Mouse (Mus musculus) small intestine, adult 2 months (tissue): Measurements from ENCODE around the gene Ccl1. TPM values are rescaled to one million over a fixed set of nuclear protein-coding genes. Genes with fewer than 3 reads are reported as not detected.

Experiments used
- H3K27ac ChIP-seq: fragments of 200-500 bp; 2 replicates; pipeline ENCODE4 v1.5.1; 2012; ENCODE audit warnings: low read depth, low read length, control low read depth, inconsistent platforms; ENCODE audit not compliant: insufficient read depth
- H3K27me3 ChIP-seq: fragments of 200-500 bp; 2 replicates; pipeline ENCODE4 v1.6.1; 2012; ENCODE audit warnings: mild to moderate bottlenecking, moderate library complexity, low read length, inconsistent platforms; ENCODE audit not compliant: control insufficient read depth, insufficient read depth
- H3K36me3 ChIP-seq: fragments of 200-500 bp; 2 replicates; pipeline ENCODE4 v1.6.1; 2012; ENCODE audit warnings: mild to moderate bottlenecking, low read length, control low read depth, inconsistent platforms; ENCODE audit not compliant: control insufficient read depth, insufficient read depth
- H3K4me1 ChIP-seq: fragments of 200-500 bp; 2 replicates; pipeline ENCODE4 v1.6.1; 2012; ENCODE audit warnings: low read length, inconsistent platforms, mixed read lengths; ENCODE audit not compliant: control insufficient read depth, insufficient read depth, insufficient read length
- H3K4me3 ChIP-seq: fragments of 200-500 bp; 2 replicates; pipeline ENCODE4 v1.5.1; 2012; ENCODE audit warnings: low read depth, mild to moderate bottlenecking, control low read depth, inconsistent platforms, low read length, moderate library complexity
- CTCF ChIP-seq: fragments of 200-500 bp; IDR thresholded peaks from 2 replicates; pipeline ENCODE4 v1.5.1; 2012; ENCODE audit warnings: low read depth, mild to moderate bottlenecking, control low read depth, inconsistent platforms, low read length, moderate library complexity, mixed read lengths; ENCODE audit not compliant: insufficient replicate concordance, insufficient read length; ENCODE audit errors: extremely low read depth
- POLR2A ChIP-seq: fragments of 200-500 bp; IDR thresholded peaks from 2 replicates; pipeline ENCODE4 v1.6.1; 2012; ENCODE audit warnings: low read depth, mild to moderate bottlenecking, control low read depth, inconsistent platforms, low read length, moderate library complexity
- WGBS: fragments of 180-500 bp; shearing (Covaris S2); methylation state at CpG from one replicate; pipeline ENCODE4 v1.1.7; 2018; 5-methylcytosine and 5-hydroxymethylcytosine counted together
- polyA plus RNA-seq: library from polyadenylated mRNA; depleted of rRNA; stranded (reverse); fragments of >200 nt; gene quantifications from 2 replicates; pipeline ENCODE4 v1.2.3, GENCODE M21; 2012

The Ccl1 gene
- polyA plus RNA-seq, 1 experiment = 0.52 TPM

GRCm38 (mm10) chr11:82206960-82207488 lies 98.5 kb downstream of the Ccl1 start:
- WGBS = 91% methylated on average over 2 of the region's 2 CpGs
- no peaks in the 10 kb centered on the region for H3K4me1 ChIP-seq
- H3K27me3 ChIP-seq = no peaks in the 10 kb centered on the region
- no peaks in the 10 kb centered on the region for H3K36me3 ChIP-seq
- no peak for TF ChIP-seq POLR2A
- no peak for TF ChIP-seq CTCF
- H3K4me3 ChIP-seq = no peak overlapping the region
- no peak overlapping the region for H3K27ac ChIP-seq

- 81% methylated on average over 6 of the region's 6 CpGs for WGBS
- no peak for TF ChIP-seq CTCF
- no peak for TF ChIP-seq POLR2A
These were observed 100.3 kb downstream of the Ccl1 start for GRCm38 (mm10) chr11:82205221-82205620.

GRCm38 (mm10) chr11:82203706-82204105 lies 101.8 kb downstream of the Ccl1 start:
- TF ChIP-seq POLR2A (no peak), CTCF (no peak)

More at GRCm38 (mm10) chr11:82205221-82205620, 100.3 kb downstream of the Ccl1 start:
- no peak overlapping the region for H3K4me3 ChIP-seq
- H3K4me1 ChIP-seq = no peaks in the 10 kb centered on the region
- H3K27ac ChIP-seq = no peak overlapping the region
- no peaks in the 10 kb centered on the region for H3K36me3 ChIP-seq
- H3K27me3 ChIP-seq = no peaks in the 10 kb centered on the region

GRCm38 (mm10) chr11:82197774-82198173 lies 107.7 kb downstream of the Ccl1 start:
- WGBS = 61% methylated on average over 3 of the region's 3 CpGs
- H3K4me1 ChIP-seq = no peaks in the 10 kb centered on the region
- H3K27ac ChIP-seq = no peak overlapping the region
- H3K4me3 ChIP-seq = no peak overlapping the region
- no peaks in the 10 kb centered on the region for H3K36me3 ChIP-seq
- TF ChIP-seq POLR2A (no peak), CTCF (no peak)
- no peaks in the 10 kb centered on the region for H3K27me3 ChIP-seq

More at GRCm38 (mm10) chr11:82203706-82204105, 101.8 kb downstream of the Ccl1 start:
- no peaks in the 10 kb centered on the region for H3K27me3 ChIP-seq
- 75% methylated on average over 3 of the region's 3 CpGs for WGBS
- H3K4me3 ChIP-seq = no peak overlapping the region
- H3K4me1 ChIP-seq = no peaks in the 10 kb centered on the region
- no peaks in the 10 kb centered on the region for H3K36me3 ChIP-seq
- no peak overlapping the region for H3K27ac ChIP-seq

- H3K36me3 ChIP-seq = no peaks in the 10 kb centered on the region
- TF ChIP-seq CTCF (no peak), POLR2A (no peak)
- 25% methylated on average over 2 of the region's 2 CpGs for WGBS
- H3K27ac ChIP-seq = no peak overlapping the region
- H3K4me1 ChIP-seq = no peaks in the 10 kb centered on the region
- H3K4me3 ChIP-seq = no peak overlapping the region
- H3K27me3 ChIP-seq = no peaks in the 10 kb centered on the region
These were observed 110.5 kb downstream of the Ccl1 start for GRCm38 (mm10) chr11:82194980-82195379.

GRCm38 (mm10) chr11:82193826-82194225 lies 111.7 kb downstream of the Ccl1 start:
- Histone ChIP-seq H3K4me1 (no peaks in the 10 kb centered on the region), H3K36me3 (no peaks in the 10 kb centered on the region), H3K27me3 (no peaks in the 10 kb centered on the region), H3K4me3 (no peak overlapping the region), H3K27ac (no peak overlapping the region)
- WGBS = 77% methylated on average over 9 of the region's 9 CpGs
- no peak for TF ChIP-seq POLR2A
- TF ChIP-seq CTCF = no peak

GRCm38 (mm10) chr11:82189782-82190563 lies 115.5 kb downstream of the Ccl1 start:
- Histone ChIP-seq H3K27ac (no peak overlapping the region), H3K27me3 (no peaks in the 10 kb centered on the region), H3K36me3 (no peaks in the 10 kb centered on the region), H3K4me3 (no peak overlapping the region), H3K4me1 (no peaks in the 10 kb centered on the region)
- WGBS = 77% methylated on average over 13 of the region's 13 CpGs
- no peak for TF ChIP-seq CTCF
- no peak for TF ChIP-seq POLR2A

GRCm38 (mm10) chr11:82185684-82186083 lies 119.8 kb downstream of the Ccl1 start:
- Histone ChIP-seq H3K36me3 (no peaks in the 10 kb centered on the region), H3K27ac (no peak overlapping the region), H3K4me3 (no peak overlapping the region), H3K27me3 (no peaks in the 10 kb centered on the region), H3K4me1 (no peaks in the 10 kb centered on the region)
- WGBS = 73% methylated on average over 3 of the region's 3 CpGs
- TF ChIP-seq CTCF = no peak
- no peak for TF ChIP-seq POLR2A
